In the genomic region with DNA sequence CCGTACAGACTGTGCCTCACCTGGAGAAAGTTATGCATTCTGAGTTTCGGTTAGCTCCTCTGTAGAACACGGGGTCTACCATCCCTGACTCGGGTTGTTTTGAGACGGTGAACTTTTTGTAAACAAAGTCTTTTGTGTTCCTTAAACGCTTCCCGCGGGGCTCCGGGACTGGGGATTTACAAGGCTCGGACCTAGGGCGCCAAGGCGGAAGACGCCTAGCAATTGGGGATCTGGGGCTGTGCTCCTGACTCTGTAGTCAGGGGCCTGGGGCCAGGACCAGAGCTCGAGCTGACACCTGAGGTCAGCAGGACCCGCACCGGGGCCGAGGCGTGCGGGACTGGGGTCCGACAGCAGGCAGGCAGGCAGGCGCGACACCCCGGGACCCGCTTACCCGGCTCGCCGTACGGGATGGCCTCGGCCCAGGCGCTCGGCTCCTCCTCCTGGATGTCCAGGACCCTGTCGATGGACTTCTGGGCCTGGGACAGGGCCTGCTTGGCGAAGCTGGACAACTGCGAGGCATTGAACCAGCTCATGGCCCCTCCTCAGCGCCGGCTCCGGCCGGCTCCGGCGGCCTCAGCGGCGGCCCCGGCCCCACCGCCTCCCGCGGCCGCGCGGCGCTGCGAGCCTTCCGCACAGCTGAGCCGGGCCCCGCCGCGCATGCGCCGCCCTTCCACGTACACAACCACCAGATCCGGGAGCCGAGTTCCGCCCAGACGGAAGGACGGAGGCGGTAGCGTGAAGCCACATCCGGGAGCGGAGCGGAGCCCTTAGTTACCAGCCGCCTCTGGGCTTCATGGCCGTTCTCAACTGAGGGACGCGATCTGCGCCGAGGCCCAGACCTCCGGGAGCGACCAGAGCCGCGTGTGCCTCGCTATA, we compare ENCODE assay signal across 7 mouse cellular contexts. TPM values are rescaled to one million over a fixed set of nuclear protein-coding genes. Genes with fewer than 3 reads are reported as not detected.
DNase-seq lines count a peak whose midpoint lies in the region; ATAC-seq lines count a peak whose summit lies in the region.

A gene (minus strand): TSS at position 632 of the 876 bp plus-strand sequence.

- H3K9ac ChIP-seq in embryonic facial prominence, embryonic 11.5 days (replicated peaks; ENCODE audit: low read length) = peak within 1 kb of the TSS; percentile 96
- peak within 1 kb of the TSS; percentile 94 for H3K9ac ChIP-seq in limb, embryonic 11.5 days (ENCODE audit: low read length)
- peak within 1 kb of the TSS; percentile 93 for H3K9ac ChIP-seq in midbrain, embryonic 14.5 days (replicated peaks; ENCODE audit: low read length)

- ATAC-seq in embryonic facial prominence, embryonic 11.5 days (replicated peaks; ENCODE audit: insufficient number of reproducible peaks, low FRiP score, low TSS enrichment, low read depth) = peak; percentile 95
- peak; percentile 96 for ATAC-seq in limb, embryonic 11.5 days (ENCODE audit: insufficient number of reproducible peaks, low FRiP score, low TSS enrichment, low read depth)
- peak; percentile 95 for ATAC-seq in midbrain, embryonic 14.5 days (ENCODE audit: low FRiP score, low TSS enrichment)

- no peaks in the 10 kb centered on the region; the same call in 1 of the 2 replicates for H3K36me3 ChIP-seq in embryonic facial prominence, embryonic 11.5 days (replicated peaks; ENCODE audit: control insufficient read depth, insufficient read depth, low read depth, low read length)
- H3K36me3 ChIP-seq in limb, embryonic 11.5 days (ENCODE audit: control insufficient read depth, insufficient read depth, low read length) = peaks cover 8% of the 10 kb centered on the region; the same call in 1 of the 2 replicates
- H3K36me3 ChIP-seq in midbrain, embryonic 14.5 days (ENCODE audit: control insufficient read depth, insufficient read depth, low read length) = peaks cover 20% of the 10 kb centered on the region

- peak within 1 kb of the TSS; percentile 83 for H3K4me3 ChIP-seq in embryonic facial prominence, embryonic 11.5 days (ENCODE audit: low read depth, low read length)
- H3K4me3 ChIP-seq in limb, embryonic 11.5 days (ENCODE audit: low read depth, low read length) = peak within 1 kb of the TSS; percentile 95
- H3K4me3 ChIP-seq in midbrain, embryonic 14.5 days (replicated peaks; ENCODE audit: low read depth, low read length) = peak within 1 kb of the TSS; percentile 96

- no peaks in the 10 kb centered on the region for H3K27me3 ChIP-seq in embryonic facial prominence, embryonic 11.5 days (ENCODE audit: control insufficient read depth, insufficient read depth, low read length)
- no peaks in the 10 kb centered on the region for H3K27me3 ChIP-seq in limb, embryonic 11.5 days (ENCODE audit: control insufficient read depth, insufficient read depth, low read length)
- no peaks in the 10 kb centered on the region for H3K27me3 ChIP-seq in midbrain, embryonic 14.5 days (ENCODE audit: control insufficient read depth, insufficient read depth, low read length)

- WGBS in embryonic facial prominence, embryonic 11.5 days = under 1% methylated on average over 79 of the region's 80 CpGs
- WGBS in limb, embryonic 11.5 days = under 1% methylated on average over 80 of the region's 80 CpGs
- WGBS in midbrain, embryonic 14.5 days = under 1% methylated on average over 80 of the region's 80 CpGs

- peak within 1 kb of the TSS; percentile 65 for H3K4me2 ChIP-seq in embryonic facial prominence, embryonic 11.5 days (ENCODE audit: low read depth, low read length)
- peak within 1 kb of the TSS; percentile 69 for H3K4me2 ChIP-seq in limb, embryonic 11.5 days (ENCODE audit: low read depth, severe bottlenecking)
- peak within 1 kb of the TSS; percentile 67 for H3K4me2 ChIP-seq in midbrain, embryonic 14.5 days (ENCODE audit: low read length)

- H3K9me3 ChIP-seq in embryonic facial prominence, embryonic 11.5 days (replicated peaks; ENCODE audit: control insufficient read depth, low read length) = no peaks in the 10 kb centered on the region
- no peaks in the 10 kb centered on the region for H3K9me3 ChIP-seq in limb, embryonic 11.5 days (ENCODE audit: control insufficient read depth, low read length)
- H3K9me3 ChIP-seq in midbrain, embryonic 14.5 days (ENCODE audit: control insufficient read depth, low read length) = no peaks in the 10 kb centered on the region

- H3K4me1 ChIP-seq in embryonic facial prominence, embryonic 11.5 days (ENCODE audit: control insufficient read depth, insufficient read depth, low read length) = no peaks in the 10 kb centered on the region
- 0 out of 2 replicates have a peak, but pooled peaks cover 4% of the 10 kb centered on the region for H3K4me1 ChIP-seq in limb, embryonic 11.5 days (ENCODE audit: control insufficient read depth, insufficient read depth, low read length)
- H3K4me1 ChIP-seq in midbrain, embryonic 14.5 days (ENCODE audit: control insufficient read depth, insufficient read depth, low read length) = peaks cover 12% of the 10 kb centered on the region

- peak; percentile 97 for DNase-seq in adrenal gland, postnatal 14 days
- DNase-seq in embryonic facial prominence, embryonic 11.5 days (ENCODE audit: low spot score) = peak; percentile 96
- DNase-seq in heart, adult 11 months = peak; percentile 100
- peak; percentile 95 for DNase-seq in kidney, adult 18-20 months
- DNase-seq in limb, embryonic 11.5 days (ENCODE audit: low spot score) = peak; percentile 96
- DNase-seq in midbrain, embryonic 14.5 days = peak; percentile 98
- DNase-seq in spleen, adult 18-20 months = peak; percentile 93 to 94

- H3K27ac ChIP-seq in embryonic facial prominence, embryonic 11.5 days (replicated peaks; ENCODE audit: low read depth, low read length) = peak within 1 kb of the TSS; percentile 84
- peak within 1 kb of the TSS; percentile 85 for H3K27ac ChIP-seq in limb, embryonic 11.5 days (replicated peaks; ENCODE audit: low read depth, low read length)
- H3K27ac ChIP-seq in midbrain, embryonic 14.5 days (replicated peaks; ENCODE audit: low read depth, low read length) = peak within 1 kb of the TSS; percentile 89

RNA-seq across cellular contexts. Expression of the gene that starts here (rescaled TPM):
- 46.7 and 49.8 TPM in 2 replicates for total RNA-seq in adrenal gland, postnatal 14 days (2021)
- polyA plus RNA-seq in embryonic facial prominence, embryonic 11.5 days (2014; fragmentation: Nextera tagmentation; extraction: Ambion mirVana) = 30.3 and 34.2 TPM in 2 replicates
- polyA plus RNA-seq in limb, embryonic 11.5 days (2014; fragmentation: Nextera tagmentation; extraction: Ambion mirVana) = 30.1 and 31.1 TPM in 2 replicates
- 37.5 and 42.7 TPM in 2 replicates for polyA plus RNA-seq in midbrain, embryonic 14.5 days (2014; fragmentation: Nextera tagmentation; extraction: Ambion mirVana)

Comparison
In these comparisons a context has a peak if more than half of its experiments do, and no peak if none do; other contexts are left out.
1. Peak in every context shown above with its lines: DNase-seq, ATAC-seq, H3K4me3 ChIP-seq and H3K27ac ChIP-seq.